Mouse (Mus musculus): ENCODE results near the gene Acoxl.

Gene Acoxl

GRCm38 (mm10) chr2:128038259-128038890 is 199.7 kb downstream of the Acoxl start:
- DNase-seq = no peak

DNA sequence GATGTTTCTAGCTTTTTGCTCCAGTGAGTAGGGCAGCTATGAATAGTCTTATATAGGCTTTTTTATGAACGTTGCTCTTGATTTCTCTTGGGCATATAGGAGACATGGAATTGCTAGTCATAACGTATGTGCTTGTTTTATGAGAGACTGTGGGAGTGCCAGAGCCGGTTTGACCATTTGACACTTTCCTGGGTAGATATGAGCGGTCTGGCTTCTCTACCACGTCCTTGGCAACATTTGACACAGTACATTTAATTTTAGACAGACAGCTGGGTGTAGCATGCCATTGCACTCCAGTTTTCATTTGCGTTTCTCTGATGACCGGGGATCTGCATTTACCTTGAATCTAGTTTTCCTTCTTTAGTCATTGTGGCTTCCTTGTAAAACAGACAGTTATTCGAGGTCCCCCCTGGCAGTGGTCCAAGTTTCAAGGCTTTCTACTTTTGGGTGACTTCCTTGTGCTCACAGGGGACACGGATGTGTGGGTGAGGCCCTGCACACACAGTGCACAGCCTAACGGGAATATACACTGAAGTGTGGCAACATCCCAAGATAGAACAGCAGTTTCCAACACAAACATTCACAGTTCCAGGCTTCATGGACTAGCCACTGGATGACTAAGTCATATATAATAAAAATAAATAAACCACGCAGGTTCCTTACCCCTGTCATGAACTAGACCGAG is 202.5 kb downstream of the Acoxl start:
- DNase-seq = no peak

DNA sequence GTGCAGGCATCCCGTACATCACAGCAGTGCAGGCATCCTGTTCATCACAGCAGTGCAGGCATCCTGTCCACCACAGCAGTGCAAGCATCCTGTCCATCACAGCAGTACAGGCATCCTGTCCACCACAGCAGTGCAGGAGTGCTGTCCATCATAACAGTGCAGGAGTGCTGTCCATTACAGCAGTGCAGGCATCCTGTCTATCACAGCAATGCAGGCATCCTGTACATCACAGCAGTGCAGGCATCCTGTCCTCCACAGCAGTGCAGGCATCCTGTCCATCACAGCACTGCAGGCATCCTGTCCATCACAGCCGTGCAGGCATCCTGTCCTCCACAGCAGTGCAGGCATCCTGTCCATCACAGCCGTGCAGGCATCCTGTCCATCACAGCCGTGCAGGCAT is 207.8 kb downstream of the Acoxl start:
- DNase-seq = no peak

DNA sequence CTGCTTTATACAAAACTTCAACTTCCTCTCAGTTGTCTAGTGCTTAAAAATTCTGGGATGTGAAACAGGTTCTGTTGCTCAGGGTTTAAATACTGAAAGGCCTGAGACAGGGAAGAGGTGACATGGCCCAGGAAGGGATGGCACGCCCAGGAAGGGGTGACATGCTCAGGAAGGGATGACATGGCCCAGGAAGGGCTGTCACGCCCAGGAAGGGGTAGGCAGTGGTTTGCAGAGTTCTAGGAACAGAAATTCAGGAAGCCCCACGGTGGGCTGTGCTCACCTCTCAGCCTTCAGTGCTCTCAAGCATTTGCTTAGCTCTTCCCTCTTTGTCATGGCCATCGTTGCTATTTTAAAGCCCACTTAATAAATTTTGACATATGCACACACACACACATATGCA is 216.2 kb downstream of the Acoxl start:
- no peak for DNase-seq

GRCm38 (mm10) chr2:128057872-128058271 is 219.2 kb downstream of the Acoxl start:
- no peak for DNase-seq

GRCm38 (mm10) chr2:128058627-128059026 is 220.0 kb downstream of the Acoxl start:
- no peak for DNase-seq

GRCm38 (mm10) chr2:128060213-128060612 is 221.5 kb downstream of the Acoxl start:
- no peak for DNase-seq

DNA sequence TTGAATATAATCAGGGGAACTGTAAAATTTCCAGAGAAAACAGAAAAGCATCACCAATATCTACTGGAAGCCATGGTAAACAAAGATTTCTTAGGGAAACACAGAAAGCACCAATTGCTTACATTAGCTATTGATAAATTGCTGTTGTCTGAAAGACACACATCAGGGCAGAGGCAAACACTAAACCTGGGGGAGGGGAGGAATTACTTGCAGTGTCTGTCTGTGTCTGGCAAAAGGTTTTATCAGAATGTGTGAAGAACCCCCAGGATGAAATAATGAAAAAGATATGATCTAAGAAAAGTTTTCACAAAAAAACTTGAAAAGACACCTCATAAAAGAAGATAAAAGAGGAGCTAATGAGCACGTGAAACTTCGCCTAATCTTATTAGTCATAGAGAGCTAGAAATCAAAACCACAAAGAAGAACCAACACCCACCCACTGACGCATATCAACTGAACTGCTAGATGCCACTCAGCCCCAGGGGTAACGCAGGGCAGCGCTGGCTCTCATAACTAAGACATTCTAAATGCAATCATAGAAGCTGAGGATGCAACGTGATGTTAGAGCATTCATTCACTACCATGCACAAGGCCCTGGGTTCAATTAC is 222.1 kb downstream of the Acoxl start:
- DNase-seq = no peak

DNA sequence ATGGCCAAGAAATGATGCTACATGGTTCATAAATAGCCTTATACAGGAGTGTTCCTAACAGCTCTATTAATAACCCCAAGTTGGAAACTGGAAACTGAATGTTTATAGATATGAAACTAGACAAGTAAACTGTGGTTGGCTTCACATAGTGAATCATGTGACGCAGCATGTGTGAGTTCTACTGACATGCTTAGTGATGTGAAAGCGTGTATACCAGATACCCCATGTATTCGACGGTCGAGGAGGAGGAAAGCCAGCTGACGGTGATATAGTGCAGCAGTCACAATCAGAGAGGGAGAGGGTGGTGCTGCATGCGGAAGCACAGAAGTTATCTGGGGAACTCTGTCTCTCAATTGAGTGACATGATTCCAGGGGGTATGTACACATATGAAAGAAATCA is 222.8 kb downstream of the Acoxl start:
- no peak for DNase-seq

DNA sequence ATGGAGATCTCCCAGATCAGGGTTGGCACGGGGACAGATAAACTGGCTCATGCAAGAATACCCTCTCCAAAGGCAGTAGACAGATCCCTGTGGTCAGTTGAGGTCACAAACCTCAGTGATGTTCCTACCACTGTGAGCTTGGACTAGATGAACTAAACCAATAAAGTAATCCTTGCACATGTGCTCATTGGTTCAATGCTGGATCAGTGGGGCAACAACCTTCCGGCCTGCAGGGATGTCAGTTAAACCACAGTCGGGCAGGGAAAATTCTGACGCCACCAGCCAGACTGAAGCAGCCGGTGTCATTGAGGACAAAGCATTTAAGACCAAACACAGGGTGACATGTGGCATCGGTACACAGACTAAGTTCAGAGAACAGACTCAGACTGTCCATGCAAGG is 224.1 kb downstream of the Acoxl start:
- DNase-seq = no peak

DNA sequence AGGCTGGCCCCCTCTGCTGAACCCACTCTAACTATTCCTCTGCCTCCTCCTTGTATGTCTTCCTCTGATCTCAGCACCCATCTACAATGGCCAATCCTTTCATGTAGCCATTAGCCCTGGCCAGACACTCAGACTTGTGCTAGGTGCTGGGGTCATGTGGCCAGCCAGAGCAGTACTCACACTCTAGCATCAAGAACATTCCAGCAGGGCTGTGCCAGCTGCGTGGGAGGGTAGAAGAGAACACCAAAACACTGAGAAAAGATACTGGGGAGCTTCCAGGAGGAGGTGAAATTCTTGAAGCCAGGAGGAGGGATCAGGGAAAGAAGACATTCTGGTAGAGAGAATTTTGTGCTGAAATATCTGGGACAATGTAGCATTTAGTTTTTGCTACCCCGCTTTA is 226.3 kb downstream of the Acoxl start:
- DNase-seq = no peak

- no peak for DNase-seq
These were observed 226.9 kb downstream of the Acoxl start for GRCm38 (mm10) chr2:128065576-128065975.

DNA sequence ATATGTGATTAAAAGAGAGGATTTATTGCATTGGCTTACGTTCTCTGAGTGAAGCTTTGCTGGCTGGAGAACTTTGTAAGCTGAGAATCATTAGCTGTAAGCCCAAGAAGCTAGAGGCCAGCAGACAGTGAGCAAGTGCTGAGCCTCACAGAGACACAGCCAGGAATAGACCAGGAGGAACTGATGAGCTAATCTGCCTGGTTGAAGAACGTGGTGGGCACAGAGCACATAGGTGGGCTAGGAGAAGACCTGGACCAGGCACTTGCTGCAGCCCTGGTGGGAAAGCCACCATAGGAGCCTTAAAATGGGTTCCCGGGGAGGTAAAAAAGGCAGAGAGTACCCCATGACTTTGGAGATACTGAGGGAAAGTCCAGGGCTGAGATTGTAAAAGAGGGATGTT is 228.5 kb downstream of the Acoxl start:
- no peak for DNase-seq

DNA sequence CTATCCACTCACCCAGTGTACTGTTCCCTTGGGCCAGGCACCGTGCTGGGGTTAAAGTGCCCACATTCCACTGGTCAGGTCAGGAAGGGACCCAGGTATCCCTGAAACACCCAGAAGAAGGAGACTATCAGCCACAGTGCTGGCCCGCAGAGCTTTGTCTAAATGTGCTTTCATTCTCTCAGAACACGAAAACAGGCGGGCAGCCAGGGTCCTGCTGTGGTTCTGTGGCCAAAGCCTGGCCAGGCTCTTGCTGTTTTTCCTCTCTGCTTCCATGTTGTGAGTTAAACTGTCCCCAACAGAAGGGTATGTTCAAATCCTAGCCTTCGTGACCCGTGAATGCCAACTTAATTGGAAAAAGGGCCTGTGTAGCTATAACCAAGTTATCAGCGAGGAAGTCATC is 228.9 kb downstream of the Acoxl start:
- no peak for DNase-seq

GRCm38 (mm10) chr2:128068176-128068575 is 229.5 kb downstream of the Acoxl start:
- DNase-seq = no peak

- no peak for DNase-seq
These were observed 230.3 kb downstream of the Acoxl start for GRCm38 (mm10) chr2:128069025-128069424.

DNA sequence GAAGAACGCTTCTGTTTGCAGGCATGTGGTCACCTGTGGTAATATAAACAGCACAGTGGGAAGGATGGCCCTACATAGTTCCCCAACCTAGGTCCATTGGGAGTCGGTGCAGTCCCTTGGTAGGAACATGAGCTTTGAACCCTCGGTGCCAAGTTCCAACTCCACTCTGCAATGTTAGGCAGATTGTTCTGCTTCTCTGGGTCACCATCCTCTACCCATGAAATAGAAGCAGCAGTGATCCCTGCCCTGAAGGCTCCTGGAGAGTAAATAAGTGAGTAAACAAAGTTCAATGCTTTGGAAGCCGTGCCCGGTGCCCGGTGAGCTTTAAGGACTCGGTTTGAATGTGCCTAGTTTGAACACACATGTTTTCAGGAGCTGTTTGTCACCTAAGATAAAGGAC is 233.1 kb downstream of the Acoxl start:
- no peak for DNase-seq

- DNase-seq = no peak
These were observed 234.3 kb downstream of the Acoxl start for GRCm38 (mm10) chr2:128072944-128073343.

- no peak for DNase-seq
These were observed 234.9 kb downstream of the Acoxl start for GRCm38 (mm10) chr2:128073603-128074002.

GRCm38 (mm10) chr2:128076936-128077335 is 238.3 kb downstream of the Acoxl start:
- DNase-seq = no peak

- no peak for DNase-seq
These were observed 240.2 kb downstream of the Acoxl start for GRCm38 (mm10) chr2:128078859-128079258.

GRCm38 (mm10) chr2:128079316-128079715 is 240.6 kb downstream of the Acoxl start:
- no peak for DNase-seq

- no peak for DNase-seq
These were observed 245.2 kb downstream of the Acoxl start for GRCm38 (mm10) chr2:128083844-128084243.

GRCm38 (mm10) chr2:128084607-128085006 is 245.9 kb downstream of the Acoxl start:
- no peak for DNase-seq

- no peak for DNase-seq
These were observed 246.8 kb downstream of the Acoxl start for GRCm38 (mm10) chr2:128085481-128085880.
